Mouse (Mus musculus) heart, adult 2 months (tissue): Measurements from ENCODE around the gene Golim4.

Source experiments
- CTCF ChIP-seq: fragments of 200-600 bp; IDR thresholded peaks from 2 replicates; pipeline ENCODE4 v1.8.1; 2022; ENCODE audit warnings: antibody characterized with exemption, mild to moderate bottlenecking, moderate library complexity
- EP300 ChIP-seq: fragments of 200-500 bp; IDR thresholded peaks from 2 replicates; pipeline ENCODE4 v1.6.1; 2011; ENCODE audit warnings: low read depth, low read length, control low read depth; ENCODE audit not compliant: insufficient read depth
- POLR2A ChIP-seq: fragments of 200-500 bp; IDR thresholded peaks from 2 replicates; pipeline ENCODE4 v1.6.1; 2011; ENCODE audit warnings: mild to moderate bottlenecking, low read depth, low read length, control low read depth; ENCODE audit not compliant: insufficient read depth

GRCm38 (mm10) chr3:75942303-75943060, 14.3 kb downstream of the Golim4 start:
- TF ChIP-seq CTCF = no peak
- TF ChIP-seq POLR2A = no peak
- no peak for TF ChIP-seq EP300
